Mouse (Mus musculus): ENCODE results near the gene Fam149b. TPM values are rescaled to one million over a fixed set of nuclear protein-coding genes. Genes with fewer than 3 reads are reported as not detected.

The Fam149b gene
- 7.5 and 7.6 TPM in 2 replicates for polyA plus RNA-seq (2012; rRNA removed)

GRCm38 (mm10) chr14:20347991-20348541 lies at the start of gene Fam149b, which contains the start of gene Ecd:
Gene Fam149b, plus strand, starts transcription at chr14:20348162.
Gene Ecd, minus strand, starts transcription at chr14:20348121.

GRCm38 (mm10) chr14:20388441-20389129 lies 40.6 kb downstream of the Fam149b start, which contains the start of gene Dnajc9:
Gene Dnajc9, minus strand, starts transcription at chr14:20388910.

GRCm38 (mm10) chr14:20393205-20393913 lies 45.4 kb downstream of the Fam149b start, which contains the start of gene Mrps16:
Gene Mrps16, minus strand, starts transcription at chr14:20393634.

Other genes with a start within 250 kb of the Fam149b start
- 1.8 and 2.2 TPM in 2 replicates for gene Saysd1, start 209.6 kb upstream of the Fam149b start, polyA plus RNA-seq (2012; rRNA removed)
- 3.1 and 3.2 TPM in 2 replicates for gene Kcnk5, start 166.4 kb upstream of the Fam149b start, polyA plus RNA-seq (2012; rRNA removed)
- 4.5 and 5.5 TPM in 2 replicates for gene Kcnk16, start 79.0 kb upstream of the Fam149b start, polyA plus RNA-seq (2012; rRNA removed)
- gene Nudt13, start 53.5 kb upstream of the Fam149b start, polyA plus RNA-seq (2012; rRNA removed), result 7.0 and 7.5 TPM in 2 replicates
- 15.4 and 18.1 TPM in 2 replicates for gene Ecd, start within 50 bp of the Fam149b start, polyA plus RNA-seq (2012; rRNA removed)
- gene Dnajc9, start 40.7 kb downstream of the Fam149b start, polyA plus RNA-seq (2012; rRNA removed), result 77.2 and 80.5 TPM in 2 replicates
- 20.7 and 22.9 TPM in 2 replicates for gene Mrps16, start 45.5 kb downstream of the Fam149b start, polyA plus RNA-seq (2012; rRNA removed)
- gene Cfap70, start 104.1 kb downstream of the Fam149b start, polyA plus RNA-seq (2012; rRNA removed), result 0.01 and 0.16 TPM in 2 replicates
- gene Anxa7, start 132.0 kb downstream of the Fam149b start, polyA plus RNA-seq (2012; rRNA removed), result 37.5 and 39.0 TPM in 2 replicates
- 1.4 and 1.9 TPM in 2 replicates for gene Mss51, start 148.7 kb downstream of the Fam149b start, polyA plus RNA-seq (2012; rRNA removed)
- 25.2 and 29.3 TPM in 2 replicates for gene Ppp3cb, start 198.4 kb downstream of the Fam149b start, polyA plus RNA-seq (2012; rRNA removed)